Mouse (Mus musculus): ENCODE measurements at regions not wholly inside any gene's neighbourhood (a gene's known extent, or its start where the extent isn't known, plus 50 kb on each side); places are given as distances from the start of the nearest gene placed in this dataset.

- DNase-seq (ENCODE audit: low spot score in 2 of 2) = no peak
Measured at GRCm38 (mm10) chr1:168007456-168007855, 318.4 kb downstream of the Lmx1a start.

- DNase-seq (ENCODE audit: low spot score in 2 of 2) = peak in 1 of 2 experiments; percentile 30
Measured at GRCm38 (mm10) chr1:168008216-168008615, 319.2 kb downstream of the Lmx1a start.

DNA sequence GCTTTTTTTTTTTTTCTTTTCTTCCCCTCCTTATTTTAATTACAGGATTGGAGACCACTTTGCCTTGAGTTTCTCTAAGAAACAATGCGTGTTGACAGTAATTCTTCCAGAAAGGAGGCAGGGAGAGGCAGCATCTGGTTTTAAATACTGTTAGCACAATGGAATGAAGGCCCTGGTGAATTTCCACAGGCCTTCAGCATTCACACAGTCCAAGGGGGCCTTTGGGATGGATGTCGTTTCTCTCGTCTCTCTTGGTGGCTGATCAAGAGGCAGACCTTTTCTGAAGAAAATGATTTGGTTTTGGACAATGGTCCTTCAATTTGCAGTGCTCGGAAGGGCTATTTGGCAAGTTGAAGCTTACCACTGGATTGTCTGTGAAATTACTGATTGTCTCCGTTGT lies 321.4 kb downstream of the Lmx1a start:
- DNase-seq (ENCODE audit: low spot score in 2 of 2) = no peak

DNA sequence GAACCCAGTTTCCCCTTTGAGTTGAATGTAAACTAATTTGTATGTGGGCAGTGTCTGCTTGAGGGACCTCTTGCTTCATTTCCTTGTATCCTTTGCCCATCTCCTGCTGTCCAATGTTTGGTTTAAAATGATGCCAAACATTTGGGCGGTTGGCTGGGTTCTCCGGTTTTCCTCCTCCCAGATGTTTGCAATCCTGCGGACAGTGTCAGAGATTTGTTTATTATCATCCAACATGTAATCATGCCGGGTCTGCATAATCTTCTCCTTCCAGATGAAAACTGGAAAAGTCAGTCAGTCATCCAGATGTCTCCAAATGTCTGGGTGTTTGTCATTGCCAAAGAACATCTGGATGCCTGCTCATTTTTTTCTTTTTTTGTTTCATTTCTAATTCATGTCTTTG lies 323.0 kb downstream of the Lmx1a start:
- no peak for DNase-seq (ENCODE audit: low spot score in 2 of 2)

DNA sequence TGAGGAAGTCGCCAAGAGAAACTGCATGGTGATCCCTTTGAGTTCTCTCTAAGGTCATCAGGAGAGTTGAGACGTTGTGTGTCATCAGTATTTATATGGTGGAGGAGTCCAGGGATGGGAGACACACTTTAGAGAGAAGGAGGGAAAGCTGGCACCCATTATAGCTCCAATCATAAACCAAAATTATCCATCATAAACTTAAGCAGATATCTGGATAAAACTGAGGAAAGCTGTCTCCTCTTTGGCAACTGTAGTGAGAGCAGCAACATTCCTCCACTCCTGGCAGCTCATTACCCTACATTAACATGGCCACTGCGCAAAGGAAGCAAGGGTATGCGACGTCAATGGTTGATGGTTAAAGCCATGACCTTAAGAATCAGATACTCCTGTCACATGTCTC lies 323.6 kb downstream of the Lmx1a start:
- no peak for DNase-seq (ENCODE audit: low spot score in 2 of 2)

- DNase-seq (ENCODE audit: low spot score in 2 of 2) = no peak
Measured at GRCm38 (mm10) chr1:168016375-168016890, 327.4 kb downstream of the Lmx1a start.

- no peak for DNase-seq (ENCODE audit: low spot score in 2 of 2)
Measured at GRCm38 (mm10) chr1:168026481-168026880, 337.4 kb downstream of the Lmx1a start.

GRCm38 (mm10) chr1:168044765-168045164 lies 355.7 kb downstream of the Lmx1a start:
- DNase-seq (ENCODE audit: low spot score in 2 of 2) = peak; percentile 8 to 22

DNA sequence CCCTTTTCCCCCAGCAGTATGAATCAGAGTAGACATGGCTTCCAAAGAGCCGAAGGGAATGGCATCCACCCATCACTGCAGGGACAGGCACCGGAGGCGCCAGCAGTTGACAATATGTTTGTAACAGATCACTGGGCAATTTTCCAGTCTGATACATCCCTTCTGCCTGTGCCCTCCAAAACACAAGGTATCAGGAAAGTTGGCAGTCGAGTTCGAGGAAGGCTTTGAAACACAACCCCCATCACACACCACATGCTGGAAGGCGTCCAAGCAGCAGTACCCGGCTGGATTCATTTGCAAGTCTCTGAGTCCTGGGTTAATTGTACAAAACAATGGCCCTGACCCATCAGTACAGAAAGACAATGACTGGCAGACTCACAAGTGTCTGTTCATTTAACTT lies 357.3 kb downstream of the Lmx1a start:
- no peak for DNase-seq (ENCODE audit: low spot score in 2 of 2)

- no peak for DNase-seq (ENCODE audit: low spot score in 2 of 2)
Measured at GRCm38 (mm10) chr1:168046749-168047148, 357.7 kb downstream of the Lmx1a start.

- DNase-seq (ENCODE audit: low spot score in 2 of 2) = no peak
Measured at GRCm38 (mm10) chr1:168049965-168050364, 360.9 kb downstream of the Lmx1a start.

DNA sequence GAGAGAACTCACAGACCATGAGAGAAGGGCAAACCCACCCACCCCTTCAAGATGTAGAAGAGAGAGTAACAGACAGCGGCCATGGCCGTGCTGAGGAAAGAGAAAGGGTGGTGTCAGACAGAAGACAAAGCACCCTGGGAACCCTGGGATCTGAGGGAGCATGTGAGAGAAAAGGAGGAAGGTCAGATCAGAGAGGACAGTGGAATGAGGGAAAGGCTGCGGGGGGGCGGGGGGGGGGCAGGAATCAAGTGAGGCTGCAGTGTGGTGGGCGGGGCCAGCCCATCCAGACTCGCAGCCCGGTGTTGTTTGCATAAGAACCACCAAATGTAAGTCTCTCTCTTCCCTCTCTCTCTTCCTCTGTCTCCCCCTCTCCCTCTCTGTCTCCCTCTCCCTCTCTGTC lies 367.4 kb downstream of the Lmx1a start:
- no peak for DNase-seq (ENCODE audit: low spot score in 2 of 2)

DNA sequence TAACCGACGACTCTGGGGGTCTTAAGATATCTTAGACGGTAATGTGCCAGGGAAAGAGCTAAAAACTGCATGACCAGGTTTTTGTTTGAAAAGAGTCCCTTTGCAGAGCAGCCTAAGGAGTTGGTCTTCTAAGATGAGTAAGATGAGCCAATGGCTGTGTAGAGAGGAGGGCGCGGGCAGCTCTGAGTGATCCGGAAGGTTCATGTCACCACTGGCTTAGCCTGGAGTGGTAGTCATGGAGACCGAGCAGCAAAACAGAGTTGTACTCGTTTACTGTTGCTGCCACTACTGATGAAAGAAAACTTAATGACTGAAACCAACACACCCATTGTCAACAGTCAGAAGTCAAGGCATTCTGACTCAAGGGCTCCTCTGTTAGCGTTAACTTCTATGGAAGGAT lies 368.4 kb downstream of the Lmx1a start:
- DNase-seq (ENCODE audit: low spot score in 2 of 2) = no peak

GRCm38 (mm10) chr1:168058769-168059168 lies 369.7 kb downstream of the Lmx1a start:
- DNase-seq (ENCODE audit: low spot score in 2 of 2) = no peak

DNA sequence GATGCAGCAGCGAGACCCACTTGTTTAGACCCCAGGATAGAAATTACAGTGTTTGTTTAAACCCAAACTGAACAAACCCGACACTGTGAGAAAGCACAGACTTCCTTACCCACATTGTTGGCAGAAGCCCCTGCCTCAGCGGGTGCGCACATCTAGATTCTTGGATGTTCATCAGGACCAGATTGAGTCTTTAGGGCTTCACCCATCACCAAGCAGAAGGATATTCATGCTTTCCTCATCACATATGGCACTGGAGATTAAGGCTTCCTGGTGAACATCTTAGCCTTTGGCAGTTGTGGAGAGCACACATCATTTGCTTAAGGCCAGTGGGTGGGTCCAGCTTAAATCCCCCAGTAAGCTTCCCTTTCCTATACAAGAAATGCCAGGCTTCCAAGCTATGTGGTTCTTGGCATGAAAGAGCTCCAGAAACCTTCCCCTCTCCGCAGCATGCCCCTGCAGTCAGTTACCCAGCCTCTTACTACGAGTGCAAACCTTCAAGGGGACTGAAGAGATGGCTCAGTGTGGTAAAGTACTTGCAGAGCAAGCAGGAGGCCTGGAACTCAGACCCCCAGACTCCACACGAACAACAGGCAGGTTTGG lies 367.9 kb downstream of the Pbx1 start:
- no peak for DNase-seq (ENCODE audit: low spot score in 2 of 2)

- DNase-seq (ENCODE audit: low spot score in 2 of 2) = no peak
Measured at GRCm38 (mm10) chr1:168065598-168066041, 366.4 kb downstream of the Pbx1 start.

DNA sequence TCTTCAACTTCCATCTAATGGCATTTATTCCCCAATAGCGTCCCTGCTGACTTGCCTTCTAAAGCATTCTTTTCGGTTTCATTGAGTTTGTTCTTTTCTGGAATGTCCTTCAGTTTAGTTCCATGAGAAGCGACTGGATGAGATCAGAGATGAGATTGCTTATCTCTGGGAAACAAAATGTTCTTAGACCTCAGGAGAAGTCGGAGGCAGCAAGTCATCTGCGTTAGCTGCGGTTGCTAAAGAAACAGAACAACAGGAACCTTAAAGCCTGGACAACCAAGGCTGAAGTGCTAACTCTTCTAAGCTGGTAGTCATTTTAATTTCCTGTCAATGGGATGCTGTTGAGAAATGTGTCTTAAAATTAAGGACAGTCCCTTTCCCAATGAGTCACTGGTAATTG lies 365.3 kb downstream of the Pbx1 start:
- DNase-seq (ENCODE audit: low spot score in 2 of 2) = no peak

- DNase-seq (ENCODE audit: low spot score in 2 of 2) = no peak
Measured at GRCm38 (mm10) chr1:168068003-168068919, 363.8 kb downstream of the Pbx1 start.

DNA sequence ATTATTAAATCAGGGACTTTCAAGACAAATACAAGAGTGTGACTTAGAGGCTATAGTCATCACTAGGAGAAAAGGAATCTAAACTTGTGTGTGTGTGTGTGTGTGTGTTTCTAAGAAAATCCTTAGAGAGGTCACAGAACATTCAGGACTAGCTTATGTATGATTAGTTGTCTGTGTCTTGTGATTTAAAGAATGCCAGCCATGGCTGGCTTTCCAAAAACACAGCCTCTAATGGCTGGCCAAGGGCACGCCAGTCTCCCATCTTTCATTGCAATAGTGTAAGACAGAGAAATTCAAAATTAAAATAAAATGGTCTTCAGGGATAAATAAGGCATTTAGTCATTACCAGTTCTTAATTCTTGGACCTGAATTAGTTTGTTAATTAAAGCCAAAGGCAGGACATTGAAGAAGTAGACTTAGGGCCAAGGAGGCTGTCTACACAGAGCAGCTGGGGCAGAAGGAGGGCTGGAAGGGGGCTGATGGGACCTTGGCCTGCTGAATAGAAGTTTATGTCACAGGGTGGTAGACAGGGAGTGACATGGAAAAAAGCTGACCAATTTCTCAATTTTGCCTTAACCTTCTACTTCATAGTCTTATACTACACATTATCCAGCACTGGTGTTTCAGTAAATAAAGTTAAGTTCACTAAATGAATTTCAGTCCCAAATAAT lies 363.0 kb downstream of the Pbx1 start:
- DNase-seq (ENCODE audit: low spot score in 2 of 2) = no peak
